Mouse (Mus musculus) midbrain, embryonic 14.5 days (tissue): ENCODE results near the gene P2ry14. TPM values are rescaled to one million over a fixed set of nuclear protein-coding genes. Genes with fewer than 3 reads are reported as not detected.

Experiments used
- ATAC-seq: fragments of 200-750 bp; cut with Nextera tagmentation; 2 replicates; pipeline ENCODE4 v1.8.0; 2017; ENCODE audit warnings: moderate number of reproducible peaks, moderate library complexity; ENCODE audit not compliant: low FRiP score, low TSS enrichment
- DNase-seq: peaks from one replicate; pipeline ENCODE4 v3.0.0-alpha.2; 2015
- H3K27ac ChIP-seq: fragments of 300-500 bp; sonication (generic); replicated peaks from 2 replicates; pipeline ENCODE4 v1.5.1; 2014; ENCODE audit warnings: mild to moderate bottlenecking, low read depth, low read length, moderate library complexity
- H3K27me3 ChIP-seq: fragments of 300-500 bp; sonication (generic); 2 replicates; pipeline ENCODE4 v1.6.1; 2014; ENCODE audit warnings: low read length, control low read depth, mixed read lengths; ENCODE audit not compliant: control insufficient read depth, insufficient read depth
- H3K36me3 ChIP-seq: fragments of 300-500 bp; sonication (generic); 2 replicates; pipeline ENCODE4 v1.6.1; 2014; ENCODE audit warnings: low read length, control low read depth; ENCODE audit not compliant: control insufficient read depth, insufficient read depth
- H3K4me1 ChIP-seq: fragments of 300-500 bp; sonication (generic); 2 replicates; pipeline ENCODE4 v1.6.1; 2014; ENCODE audit warnings: mild to moderate bottlenecking, antibody characterized with exemption, low read length, control low read depth; ENCODE audit not compliant: control insufficient read depth, insufficient read depth
- H3K4me2 ChIP-seq: fragments of 300-500 bp; sonication (generic); 2 replicates; pipeline ENCODE4 v1.6.1; 2014; ENCODE audit warnings: mild to moderate bottlenecking, low read length, moderate library complexity
- H3K4me3 ChIP-seq: fragments of 300-500 bp; sonication (generic); replicated peaks from 2 replicates; pipeline ENCODE4 v1.5.1; 2014; ENCODE audit warnings: low read depth, low read length
- H3K9ac ChIP-seq: fragments of 300-500 bp; sonication (generic); replicated peaks from 2 replicates; pipeline ENCODE4 v1.6.1; 2014; ENCODE audit warnings: mild to moderate bottlenecking, low read length, moderate library complexity
- H3K9me3 ChIP-seq: fragments of 300-500 bp; sonication (generic); 2 replicates; pipeline ENCODE4 v1.6.1; 2016; ENCODE audit warnings: low read length, control low read depth, mixed read lengths; ENCODE audit not compliant: control insufficient read depth
- WGBS: fragments of 180-500 bp; shearing (Covaris S2); extraction: QIAGEN DNeasy Blood & Tissue Kit; methylation state at CpG from one replicate; pipeline ENCODE4 v1.1.7; 2014; 5-methylcytosine and 5-hydroxymethylcytosine counted together
- polyA plus RNA-seq: library from polyadenylated mRNA; unstranded; fragments of >200 nt; fragmentation: Nextera tagmentation; extraction: Ambion mirVana; gene quantifications from 2 replicates; pipeline ENCODE4 v1.2.1, GENCODE M21; 2014

Gene P2ry14
- polyA plus RNA-seq, 1 experiment from 2014 or later = 4.1 TPM

DNA sequence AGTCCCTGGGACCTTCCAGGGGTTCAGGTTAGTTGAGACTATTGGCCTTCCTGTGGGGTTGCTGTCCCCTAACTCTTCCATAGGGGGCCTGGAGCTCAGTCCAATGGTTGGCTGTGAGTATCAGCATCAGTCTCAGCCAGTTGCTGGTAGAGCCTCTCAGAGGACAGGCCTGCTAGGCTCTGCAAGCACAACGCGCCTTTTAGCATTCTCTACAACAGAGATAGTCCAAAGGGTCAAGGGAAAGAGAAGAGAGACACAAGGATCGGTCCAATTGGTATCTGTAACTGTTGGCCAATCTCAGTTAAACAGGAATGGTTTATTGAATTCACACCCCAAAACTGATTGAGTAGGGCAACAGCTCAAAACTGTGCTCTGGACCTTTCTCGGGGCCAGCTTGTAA lies 46.0 kb downstream of the P2ry14 start:
- no peaks in the 10 kb centered on the region for H3K4me1 ChIP-seq
- no peak overlapping the region for H3K9ac ChIP-seq
- no peaks in the 10 kb centered on the region for H3K36me3 ChIP-seq
- no peak overlapping the region for H3K4me2 ChIP-seq
- DNase-seq (no peak), ATAC-seq (no peak)
- no peaks in the 10 kb centered on the region for H3K9me3 ChIP-seq
- no peak overlapping the region for H3K4me3 ChIP-seq
- H3K27ac ChIP-seq = no peak overlapping the region
- H3K27me3 ChIP-seq = no peaks in the 10 kb centered on the region
- WGBS = 96% methylated on average over 4 of the region's 4 CpGs

DNA sequence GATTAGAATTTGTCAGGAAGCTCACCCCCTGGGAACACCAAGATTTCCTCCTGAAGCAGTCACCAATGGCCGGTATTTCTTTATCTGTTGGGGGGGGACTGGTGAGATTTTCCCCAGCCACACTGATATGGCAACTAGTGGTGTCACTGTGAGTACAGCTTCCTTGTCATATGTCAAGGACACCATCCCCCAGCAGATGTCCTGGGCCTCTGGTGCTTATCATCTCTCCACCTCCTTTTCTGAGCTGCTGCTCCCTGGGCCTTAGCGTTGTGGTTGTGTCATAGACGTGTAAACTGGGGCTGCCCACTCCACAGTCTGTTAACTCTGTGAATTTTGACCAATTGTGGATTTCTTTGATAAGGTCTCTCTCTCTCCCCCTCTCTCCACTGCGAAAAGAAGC lies 49.0 kb downstream of the P2ry14 start:
- Histone ChIP-seq H3K27ac (no peak overlapping the region), H3K4me1 (no peaks in the 10 kb centered on the region), H3K9me3 (no peaks in the 10 kb centered on the region), H3K4me2 (no peak overlapping the region), H3K36me3 (no peaks in the 10 kb centered on the region), H3K9ac (no peak overlapping the region), H3K4me3 (no peak overlapping the region), H3K27me3 (no peaks in the 10 kb centered on the region)
- no peak for ATAC-seq
- no peak for DNase-seq
- 80% methylated on average over 4 of the region's 4 CpGs for WGBS

DNA sequence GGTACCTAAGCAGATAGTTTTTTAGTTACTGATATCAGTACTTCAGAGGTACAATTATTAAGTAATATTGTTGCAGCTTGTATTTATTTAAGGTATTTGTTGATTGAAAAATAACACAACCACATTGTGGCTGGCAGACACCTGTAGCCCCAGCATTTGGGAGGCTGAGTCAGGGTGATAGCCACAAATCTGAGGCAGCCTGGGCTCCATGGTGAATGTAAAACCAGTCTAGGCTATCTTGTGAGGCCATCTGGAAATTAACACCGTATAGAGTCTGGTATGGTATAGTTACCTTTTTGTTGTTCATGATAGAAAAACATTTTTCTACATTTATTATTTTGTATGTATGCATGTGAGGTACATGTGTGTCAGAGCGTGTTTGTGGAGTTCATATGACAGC lies 51.3 kb downstream of the P2ry14 start:
- no peaks in the 10 kb centered on the region for H3K4me1 ChIP-seq
- DNase-seq = no peak
- ATAC-seq = no peak
- H3K27ac ChIP-seq = no peak overlapping the region
- no peak overlapping the region for H3K4me3 ChIP-seq
- H3K9ac ChIP-seq = no peak overlapping the region
- H3K36me3 ChIP-seq = no peaks in the 10 kb centered on the region
- H3K27me3 ChIP-seq = no peaks in the 10 kb centered on the region
- WGBS = 97% methylated on average over 2 of the region's 2 CpGs
- no peaks in the 10 kb centered on the region for H3K9me3 ChIP-seq
- H3K4me2 ChIP-seq = no peak overlapping the region

DNA sequence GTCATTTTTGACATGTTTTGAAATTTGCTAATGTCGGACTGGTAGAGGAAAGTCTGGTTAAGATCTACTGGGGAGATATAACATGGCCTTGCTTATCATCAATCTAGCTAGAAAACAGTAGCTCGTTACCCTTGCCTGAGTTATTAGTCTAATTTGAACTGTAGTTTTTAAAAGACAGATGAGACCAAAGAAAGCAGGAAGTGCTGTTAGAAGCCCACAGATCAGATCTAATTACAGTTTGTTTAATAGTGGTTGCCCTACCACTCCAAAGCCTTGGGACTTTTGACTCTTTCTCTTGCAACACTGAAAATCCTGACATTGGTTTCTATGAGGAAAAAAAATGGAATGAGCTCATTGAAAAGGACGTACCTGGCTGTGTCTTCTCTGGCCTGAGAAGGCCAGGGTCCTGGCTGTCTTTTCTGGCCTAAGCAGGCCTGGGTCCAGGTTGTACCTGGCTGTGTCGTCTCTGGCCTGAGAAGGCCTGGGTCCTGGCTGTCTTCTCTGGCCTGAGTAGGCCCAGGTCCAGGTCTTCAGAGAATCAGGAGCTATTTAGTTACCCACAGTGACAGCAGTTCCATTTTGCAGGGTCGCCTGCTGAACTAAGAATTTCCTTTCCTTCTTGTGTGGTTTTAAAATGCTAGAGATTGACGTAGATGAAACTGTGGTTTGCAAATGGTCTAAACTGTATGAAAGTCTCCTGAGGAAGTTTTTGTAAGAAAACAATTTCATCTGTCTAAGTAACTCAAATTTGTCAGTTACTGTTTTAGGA lies 52.0 kb downstream of the P2ry14 start, which contains the start of gene Gpr171:
Gpr171 (minus strand) TSS at position 604 of the 769 bp plus-strand sequence.
- H3K27me3 ChIP-seq = no peaks in the 10 kb centered on the region
- H3K4me1 ChIP-seq = no peaks in the 10 kb centered on the region
- no peak within 1 kb of the TSS for H3K9ac ChIP-seq
- 91% methylated on average over 6 of the region's 6 CpGs for WGBS
- no peaks in the 10 kb centered on the region for H3K36me3 ChIP-seq
- no peak within 1 kb of the TSS for H3K4me2 ChIP-seq
- no peak within 1 kb of the TSS for H3K27ac ChIP-seq
- H3K9me3 ChIP-seq = no peaks in the 10 kb centered on the region
- DNase-seq (no peak), ATAC-seq (no peak)
- H3K4me3 ChIP-seq = no peak within 1 kb of the TSS

DNA sequence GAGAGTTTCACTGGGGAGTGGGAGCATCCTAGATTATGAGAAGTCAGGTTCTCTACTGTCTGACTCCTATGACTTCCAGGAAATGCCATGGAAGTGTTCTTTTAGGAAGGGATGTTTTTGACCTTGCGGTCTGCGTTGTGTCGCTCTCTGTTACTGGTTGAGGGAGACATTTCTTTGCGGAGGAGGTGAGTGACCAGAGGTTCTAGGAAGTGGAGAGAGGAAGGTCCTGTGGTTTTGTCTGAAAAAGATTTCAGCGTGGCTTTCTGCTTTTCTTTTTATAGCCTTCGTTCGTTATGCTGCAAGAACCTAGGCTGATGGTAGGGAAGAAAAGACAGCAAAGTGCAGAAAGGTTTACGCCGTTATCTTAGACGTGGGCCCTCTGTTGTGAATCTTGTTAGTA lies 54.9 kb downstream of the P2ry14 start:
- 93% methylated on average over 10 of the region's 10 CpGs for WGBS

DNA sequence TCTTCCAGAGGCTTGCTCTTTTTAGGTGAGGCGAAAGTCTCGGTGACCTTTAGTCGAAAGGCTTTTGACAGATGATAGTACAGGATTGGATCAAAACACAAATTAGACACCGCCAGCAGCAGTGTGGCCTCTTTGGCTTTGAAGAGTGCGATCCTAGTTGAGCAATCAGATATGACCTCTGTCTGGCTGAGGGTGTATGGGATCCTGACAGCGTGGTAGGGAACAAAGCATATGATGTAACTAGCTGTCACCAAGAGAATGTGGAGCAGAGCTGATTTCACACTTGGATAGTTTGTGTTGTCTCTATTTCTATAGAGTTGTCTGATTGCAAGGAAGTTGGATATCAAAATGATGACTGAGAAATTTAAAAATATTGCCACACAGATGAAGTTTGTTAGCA lies 56.0 kb downstream of the P2ry14 start:
- H3K9me3 ChIP-seq = no peaks in the 10 kb centered on the region
- H3K27me3 ChIP-seq = no peaks in the 10 kb centered on the region
- no peaks in the 10 kb centered on the region for H3K4me1 ChIP-seq
- DNase-seq (no peak), ATAC-seq (no peak)
- H3K4me3 ChIP-seq = no peak overlapping the region
- 60% methylated on average over 6 of the region's 6 CpGs for WGBS
- no peak overlapping the region for H3K4me2 ChIP-seq
- no peak overlapping the region for H3K9ac ChIP-seq
- no peak overlapping the region for H3K27ac ChIP-seq
- H3K36me3 ChIP-seq = no peaks in the 10 kb centered on the region

More for the DNA sequence above, 54.9 kb downstream of the P2ry14 start:
- H3K9me3 ChIP-seq = no peaks in the 10 kb centered on the region
- no peak for DNase-seq
- no peaks in the 10 kb centered on the region for H3K4me1 ChIP-seq
- no peaks in the 10 kb centered on the region for H3K36me3 ChIP-seq
- no peak for ATAC-seq
- H3K27me3 ChIP-seq = no peaks in the 10 kb centered on the region
- no peak overlapping the region for H3K9ac ChIP-seq
- H3K4me3 ChIP-seq = no peak overlapping the region
- no peak overlapping the region for H3K27ac ChIP-seq
- H3K4me2 ChIP-seq = no peak overlapping the region

DNA sequence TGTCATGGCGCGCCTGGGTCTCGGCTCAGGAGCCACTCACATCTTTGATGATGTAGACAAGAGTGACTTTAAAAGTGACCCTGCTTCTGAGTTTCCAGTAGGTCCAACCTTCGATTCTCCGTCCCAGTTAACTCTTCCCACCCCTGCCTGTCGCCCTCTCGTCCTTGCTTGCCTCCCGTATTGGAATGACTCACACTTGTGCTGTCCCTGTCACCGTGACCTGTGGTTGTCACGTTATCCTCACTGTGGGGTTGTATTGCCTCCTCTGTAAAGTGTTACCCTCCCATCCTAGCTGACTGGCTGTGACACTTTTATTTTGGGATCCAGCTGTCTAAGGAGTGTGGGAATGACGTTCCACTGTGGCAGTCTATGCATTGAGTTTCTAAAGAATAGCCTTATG lies 60.7 kb downstream of the P2ry14 start:
- ATAC-seq = no peak
- H3K36me3 ChIP-seq = no peaks in the 10 kb centered on the region
- WGBS = 85% methylated on average over 11 of the region's 11 CpGs

DNA sequence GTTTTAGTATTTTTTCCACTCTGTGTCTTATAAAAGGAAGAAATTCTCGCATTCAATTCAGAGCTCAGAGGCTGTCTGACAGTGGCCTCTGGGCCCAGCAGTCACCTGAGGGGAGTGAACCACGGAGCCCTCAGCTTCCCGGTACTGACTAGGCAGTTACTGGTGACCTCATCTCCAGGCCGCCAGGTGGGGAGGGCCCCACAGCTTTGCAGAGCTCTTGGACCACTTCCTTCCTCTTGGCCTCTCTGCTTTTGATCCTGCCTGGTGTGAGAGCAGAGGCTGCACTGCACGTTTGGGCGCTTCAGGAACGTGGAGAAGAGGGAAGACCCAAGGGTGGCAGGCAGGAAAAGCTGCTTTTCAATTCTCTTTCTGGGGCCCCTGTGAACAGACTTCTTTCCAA lies 72.5 kb downstream of the P2ry14 start:
- Histone ChIP-seq H3K9me3 (no peaks in the 10 kb centered on the region), H3K9ac (no peak overlapping the region), H3K27me3 (no peaks in the 10 kb centered on the region), H3K4me2 (no peak overlapping the region), H3K36me3 (0 out of 2 replicates have a peak, but pooled peaks cover 5% of the 10 kb centered on the region), H3K4me3 (no peak overlapping the region), H3K4me1 (no peaks in the 10 kb centered on the region), H3K27ac (no peak overlapping the region)
- WGBS = 29% methylated on average over 7 of the region's 7 CpGs
- ATAC-seq (no peak), DNase-seq (no peak)

More for the DNA sequence above, 60.7 kb downstream of the P2ry14 start:
- Histone ChIP-seq H3K27ac (no peak overlapping the region), H3K9me3 (no peaks in the 10 kb centered on the region), H3K4me3 (no peak overlapping the region), H3K4me1 (no peaks in the 10 kb centered on the region), H3K27me3 (no peaks in the 10 kb centered on the region), H3K4me2 (no peak overlapping the region), H3K9ac (no peak overlapping the region)
- DNase-seq = no peak

DNA sequence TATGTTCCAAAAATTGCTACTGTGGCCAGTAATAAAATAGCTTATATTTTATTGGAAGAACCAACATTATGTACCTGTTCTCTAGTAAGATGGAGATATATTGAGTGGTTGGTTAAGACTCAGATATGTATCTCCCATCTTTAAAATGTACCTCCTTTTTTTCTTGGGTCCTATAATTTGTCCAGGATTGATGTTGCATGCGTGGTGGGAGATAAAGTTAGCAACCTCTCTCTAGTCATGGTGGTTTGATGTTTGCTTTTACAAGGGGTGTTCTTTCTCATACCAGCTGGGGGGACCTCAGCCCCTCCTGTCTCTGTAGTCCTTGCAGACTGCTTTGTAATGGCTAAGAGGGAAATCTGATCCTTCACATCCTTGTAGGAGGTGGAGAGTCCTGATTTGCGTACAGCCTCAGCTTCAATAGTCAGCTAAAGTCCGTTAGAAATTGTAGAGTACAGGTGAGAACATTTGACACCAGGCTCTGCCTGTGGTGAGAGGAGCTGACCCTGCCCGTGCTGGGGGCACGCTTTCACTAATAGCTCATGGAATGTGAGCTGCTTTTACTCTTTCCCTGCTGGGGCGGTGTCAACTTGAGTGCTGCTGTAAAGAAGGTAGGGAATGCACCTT lies 73.0 kb downstream of the P2ry14 start:
- 26% methylated on average over 6 of the region's 6 CpGs for WGBS
- 0 out of 2 replicates have a peak, but pooled peaks cover 6% of the 10 kb centered on the region for H3K36me3 ChIP-seq
- ATAC-seq (no peak), DNase-seq (no peak)
- H3K9ac ChIP-seq = no peak overlapping the region
- H3K4me1 ChIP-seq = no peaks in the 10 kb centered on the region
- no peak overlapping the region for H3K27ac ChIP-seq
- H3K4me2 ChIP-seq = no peak overlapping the region
- H3K4me3 ChIP-seq = no peak overlapping the region
- H3K27me3 ChIP-seq = no peaks in the 10 kb centered on the region
- H3K9me3 ChIP-seq = no peaks in the 10 kb centered on the region
